Mouse (Mus musculus): ENCODE measurements around the gene Clec4f.

Gene Clec4f

DNA sequence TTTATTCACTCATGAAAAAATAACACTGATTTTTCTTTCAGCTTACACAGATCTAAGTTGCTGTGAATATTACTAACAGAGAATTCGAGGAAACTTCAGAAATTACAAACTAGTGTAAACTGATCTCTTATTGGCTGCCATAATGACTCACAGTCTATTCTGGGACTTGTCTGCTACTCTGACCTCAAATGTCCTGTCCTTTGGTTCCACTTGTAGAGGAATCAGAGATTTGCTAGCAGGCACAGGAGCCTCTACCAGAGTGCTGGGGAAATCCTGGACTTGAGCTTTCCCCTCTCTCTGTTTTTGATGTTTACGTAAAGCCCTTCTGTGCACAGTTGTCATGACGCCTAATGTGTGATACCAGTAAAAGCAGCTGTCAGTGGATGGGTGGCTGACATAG, 58.0 kb downstream of the Clec4f start:
- no peaks in the 10 kb centered on the region for H3K36me3 ChIP-seq (ENCODE audit: insufficient read depth, low read length)
- H3K4me1 ChIP-seq (replicated peaks; ENCODE audit: low read depth, low read length): peaks cover 11% of the 10 kb centered on the region; the same call in 1 of the 2 replicates
- no peak overlapping the region for H3K4me3 ChIP-seq (replicated peaks; ENCODE audit: low read length)
- no peak for TF ChIP-seq NANOG (IDR thresholded peaks at IDR 0.05; ENCODE audit: borderline replicate concordance, low read length)
- TF ChIP-seq POU5F1 (IDR thresholded peaks at IDR 0.05; ENCODE audit: borderline replicate concordance, low read length): no peak
- TF ChIP-seq CTCF (conservative IDR thresholded peaks at IDR 0.05; ENCODE audit: low read length): no peak
- H3K9me3 ChIP-seq (ENCODE audit: low read length): no peaks in the 10 kb centered on the region
- peaks cover 13% of the 10 kb centered on the region for H3K27me3 ChIP-seq (ENCODE audit: insufficient read depth, low read length)

DNA sequence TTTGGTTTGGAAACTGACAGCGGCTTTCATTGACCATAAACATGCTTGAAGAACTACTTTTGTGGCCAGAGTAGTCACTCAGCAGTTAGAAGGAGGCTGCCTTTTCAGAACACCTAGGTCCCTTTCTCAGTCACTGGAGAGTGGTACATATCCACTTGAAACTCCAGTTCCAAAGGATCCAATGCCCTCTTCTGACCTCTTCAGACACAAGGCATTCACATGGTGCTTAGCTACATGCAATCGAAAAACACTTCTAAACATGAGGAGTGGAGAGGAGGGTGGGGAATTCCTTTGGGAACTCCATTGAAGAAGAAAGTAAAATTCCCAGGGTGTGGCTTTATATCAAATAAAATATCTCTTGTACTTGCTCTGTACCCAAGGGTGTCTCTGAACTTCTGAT, 61.0 kb downstream of the Clec4f start:
- no peak for TF ChIP-seq NANOG (IDR thresholded peaks at IDR 0.05; ENCODE audit: borderline replicate concordance, low read length)
- no peak for TF ChIP-seq POU5F1 (IDR thresholded peaks at IDR 0.05; ENCODE audit: borderline replicate concordance, low read length)
- no peak for TF ChIP-seq CTCF (conservative IDR thresholded peaks at IDR 0.05; ENCODE audit: low read length)
- peaks cover 12% of the 10 kb centered on the region for H3K27me3 ChIP-seq (ENCODE audit: insufficient read depth, low read length)
- H3K9me3 ChIP-seq (ENCODE audit: low read length): no peaks in the 10 kb centered on the region
- peaks cover 11% of the 10 kb centered on the region; the same call in 1 of the 2 replicates for H3K4me1 ChIP-seq (replicated peaks; ENCODE audit: low read depth, low read length)
- no peaks in the 10 kb centered on the region for H3K36me3 ChIP-seq (ENCODE audit: insufficient read depth, low read length)
- H3K4me3 ChIP-seq (replicated peaks; ENCODE audit: low read length): no peak overlapping the region
